Mouse (Mus musculus) testis, adult 10 weeks (tissue): ENCODE data around the gene Ldhal6b. TPM values are rescaled to one million over a fixed set of nuclear protein-coding genes. Genes with fewer than 3 reads are reported as not detected.

Source experiments
- polyA plus RNA-seq: library from polyadenylated mRNA; stranded (reverse); fragments of 350-450 nt; fragmentation: Illumina TruSeq; extraction: RNeasy Lipid Tissue Mini Kit (QIAGEN cat#74804); gene quantifications from one replicate; pipeline ENCODE4 v1.2.3, GENCODE M21; 2014; ENCODE audit warnings: low read depth, low replicate concordance

The Ldhal6b gene
- 693 TPM for polyA plus RNA-seq

DNA sequence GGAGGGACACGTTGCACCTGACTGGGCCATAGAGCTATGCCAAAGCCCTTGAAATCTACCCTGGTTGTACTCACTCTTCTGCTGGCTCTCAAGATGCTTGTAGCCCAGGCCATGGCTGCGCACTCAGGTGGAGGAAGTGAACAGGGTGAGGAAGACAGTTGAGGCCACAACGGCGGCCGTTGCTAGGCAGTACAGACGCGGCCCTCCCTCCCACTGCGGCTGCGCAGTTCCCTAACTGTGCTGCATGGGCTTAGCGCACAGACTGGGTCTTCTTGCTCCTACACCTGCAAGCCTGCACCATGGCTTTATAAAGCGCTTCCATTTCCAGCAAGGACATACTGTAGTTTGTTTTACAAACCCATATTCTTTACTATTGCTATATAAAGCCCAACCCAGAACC, at the start of gene Ldhal6b:
TSS of gene Ldhal6b (minus strand) at position 223 of the 400 bp plus-strand sequence.

DNA sequence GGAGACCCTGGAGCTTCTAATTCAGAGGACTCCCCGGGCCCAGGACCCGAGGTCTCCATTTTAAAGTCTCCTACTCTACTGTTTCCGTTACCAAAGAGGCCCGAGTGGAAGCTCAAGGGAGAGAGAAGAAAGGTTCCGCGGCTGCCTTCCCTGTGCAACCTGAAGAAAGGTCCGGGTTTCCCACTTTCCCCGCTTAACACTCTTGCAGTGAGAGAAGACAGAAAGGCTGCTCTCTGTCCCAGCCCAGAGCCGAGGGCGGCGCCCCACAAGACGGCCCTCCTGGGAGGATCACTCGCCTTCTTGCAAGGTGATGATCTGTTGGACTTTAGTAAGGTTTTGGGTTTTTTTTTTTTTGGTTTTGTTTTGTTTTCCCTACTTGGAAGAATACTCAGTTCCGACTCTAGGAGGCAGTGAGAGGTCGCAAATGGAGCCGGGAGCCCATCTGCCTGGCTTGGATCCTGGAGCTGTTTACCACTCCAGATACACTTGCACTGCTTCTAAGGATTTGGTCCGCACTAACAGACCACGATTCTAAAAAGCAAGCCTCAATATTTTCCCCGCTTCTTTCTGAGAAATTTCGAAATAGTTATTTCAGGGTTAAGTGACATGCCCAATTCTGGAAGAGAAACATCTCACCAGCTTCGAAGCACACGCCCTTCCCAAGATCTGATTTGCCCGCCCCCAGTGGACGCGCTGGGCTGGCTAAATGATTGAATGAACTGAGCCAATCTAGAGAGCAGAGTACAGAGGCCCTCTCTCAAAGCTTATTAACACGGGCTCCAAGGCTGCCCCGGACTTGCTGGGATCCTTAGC, 21.8 kb upstream of the Ldhal6b start, which contains the start of gene Tmem242:
TSS of gene Tmem242 (minus strand) at position 101 of the 813 bp plus-strand sequence.

Other genes starting within 250 kb of the Ldhal6b start
- gene Tmem242, start 21.5 kb upstream of the Ldhal6b start, polyA plus RNA-seq: 9.2 TPM
- 2.1 TPM for gene Zdhhc14, start 73.8 kb upstream of the Ldhal6b start, polyA plus RNA-seq